Mouse (Mus musculus): ENCODE data around the gene Angptl2. TPM values are rescaled to one million over a fixed set of nuclear protein-coding genes. Genes with fewer than 3 reads are reported as not detected.

The Angptl2 gene
- polyA plus RNA-seq, 1 experiment from 2014 or later: 33.8 TPM

DNA sequence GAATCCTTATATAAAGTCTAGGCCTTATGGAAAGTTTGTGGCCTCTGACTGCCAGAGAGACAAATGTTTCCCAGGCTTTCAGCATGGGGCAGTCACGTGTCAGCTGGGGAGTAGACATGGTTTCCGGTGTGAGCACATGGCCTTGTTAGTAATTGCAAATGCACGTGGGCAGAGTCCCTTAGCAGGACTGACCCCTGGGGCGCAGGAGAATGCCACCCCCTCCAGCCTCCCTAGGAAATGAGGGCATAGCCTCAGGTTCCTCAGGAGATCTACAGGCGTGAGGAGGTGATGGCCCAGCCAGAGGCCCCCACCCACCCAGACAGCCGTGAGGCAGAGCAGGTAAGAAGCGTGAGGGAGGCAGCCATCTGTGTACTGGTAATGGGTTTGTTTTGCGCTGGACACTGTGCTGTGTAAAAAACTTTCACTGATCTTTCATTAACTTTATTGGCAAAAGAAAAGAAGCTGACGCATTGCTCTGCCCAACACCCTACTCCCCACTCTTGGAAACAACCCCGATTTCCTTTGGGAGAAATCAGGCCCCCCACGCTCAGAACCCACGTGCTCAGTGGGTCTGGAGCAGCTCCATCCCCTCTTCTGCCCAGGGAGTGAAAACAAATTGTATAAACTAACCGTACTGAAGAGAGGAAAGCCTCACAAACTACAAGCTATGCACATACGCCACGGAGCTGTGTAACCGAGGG lies 35.8 kb upstream of the Angptl2 start:
- Histone ChIP-seq H3K27ac (replicated peaks) (no peak overlapping the region), H3K36me3 (replicated peaks) (no peaks in the 10 kb centered on the region)
- DNase-seq (ENCODE audit: low spot score): no peak

DNA sequence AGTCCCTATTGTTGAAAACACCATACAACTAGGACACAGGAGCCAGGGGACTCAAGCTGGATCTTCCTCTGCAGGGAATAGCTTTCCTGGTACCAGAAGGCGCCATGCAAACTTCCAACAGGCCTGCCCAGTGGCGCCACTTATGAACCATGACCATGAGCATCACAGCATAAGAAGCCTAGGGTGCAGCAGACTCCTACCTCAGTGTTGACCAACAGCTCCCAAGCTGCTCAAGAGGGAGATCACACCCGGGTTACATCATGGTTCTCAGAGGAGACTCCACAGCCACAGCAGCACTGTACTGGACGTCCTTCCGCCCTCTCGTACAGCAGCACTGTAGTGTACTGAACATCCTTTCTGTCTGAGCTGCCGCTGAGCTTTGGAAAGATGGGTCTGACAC lies 32.5 kb upstream of the Angptl2 start:
- WGBS: 90% methylated on average over 7 of the region's 7 CpGs
- peaks cover 21% of the 10 kb centered on the region for H3K4me1 ChIP-seq
- DNase-seq (ENCODE audit: low spot score): no peak
- no peaks in the 10 kb centered on the region for H3K27me3 ChIP-seq (replicated peaks; ENCODE audit: low read depth, poor library complexity, severe bottlenecking)
- no peaks in the 10 kb centered on the region for H3K36me3 ChIP-seq (replicated peaks)
- no peak overlapping the region for H3K4me3 ChIP-seq
- no peak overlapping the region for H3K27ac ChIP-seq (replicated peaks)
- H3K9me3 ChIP-seq: no peaks in the 10 kb centered on the region

More for the DNA sequence above, 35.8 kb upstream of the Angptl2 start:
- WGBS: 69% methylated on average over 16 of the region's 16 CpGs
- no peaks in the 10 kb centered on the region for H3K27me3 ChIP-seq (replicated peaks; ENCODE audit: low read depth, poor library complexity, severe bottlenecking)
- no peak overlapping the region for H3K4me3 ChIP-seq
- H3K9me3 ChIP-seq: no peaks in the 10 kb centered on the region
- H3K4me1 ChIP-seq: peaks cover 36% of the 10 kb centered on the region

DNA sequence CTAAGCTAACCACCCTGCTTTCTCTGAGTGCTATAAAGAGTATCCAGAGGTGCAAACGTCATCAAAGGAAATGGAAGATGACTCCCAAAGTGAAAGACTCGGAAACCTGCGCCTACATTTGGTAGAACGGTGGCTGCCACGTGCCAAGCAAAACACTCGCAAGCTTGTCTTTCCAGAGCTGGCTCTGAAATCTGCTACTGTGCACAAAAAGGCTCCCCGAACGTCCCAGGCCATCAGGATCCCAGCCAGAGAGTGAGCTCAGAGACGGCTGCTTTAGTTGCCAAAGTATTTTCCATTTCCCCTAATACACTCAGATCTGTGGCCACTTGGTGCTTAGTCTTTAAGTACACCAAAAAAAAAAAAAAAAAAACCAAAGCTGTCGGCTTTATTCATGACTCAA lies 31.2 kb upstream of the Angptl2 start:
- no peaks in the 10 kb centered on the region for H3K36me3 ChIP-seq (replicated peaks)

DNA sequence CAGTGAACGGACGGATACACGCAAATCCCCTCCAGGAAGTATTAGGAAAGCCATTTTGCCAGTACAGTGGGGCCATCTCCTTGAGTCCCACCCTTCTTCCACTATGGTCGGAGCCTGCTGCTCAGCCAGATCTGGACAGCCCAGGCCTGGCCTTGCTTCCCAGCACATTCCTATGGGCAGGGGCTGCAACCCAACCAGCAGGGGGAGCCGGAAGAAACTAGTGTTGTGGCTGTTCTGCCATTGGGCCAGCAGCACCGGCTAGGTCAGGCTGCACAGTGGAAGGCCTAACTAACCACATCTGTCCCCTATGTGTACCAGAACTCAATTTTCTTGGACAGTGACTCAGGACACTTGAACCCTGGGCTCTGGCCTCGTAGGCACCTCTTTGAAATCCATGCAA lies 30.6 kb upstream of the Angptl2 start:
- Histone ChIP-seq H3K36me3 (replicated peaks) (no peaks in the 10 kb centered on the region), H3K27ac (replicated peaks) (no peak overlapping the region), H3K9me3 (no peaks in the 10 kb centered on the region), H3K27me3 (replicated peaks; ENCODE audit: low read depth, poor library complexity, severe bottlenecking) (no peaks in the 10 kb centered on the region), H3K4me3 (no peak overlapping the region), H3K4me1 (peaks cover 4% of the 10 kb centered on the region)
- peak; percentile 64 for DNase-seq (ENCODE audit: low spot score)
- 67% methylated on average over 7 of the region's 7 CpGs for WGBS

More for the DNA sequence above, 31.2 kb upstream of the Angptl2 start:
- DNase-seq (ENCODE audit: low spot score): no peak
- peaks cover 8% of the 10 kb centered on the region for H3K4me1 ChIP-seq
- H3K4me3 ChIP-seq: no peak overlapping the region
- H3K27me3 ChIP-seq (replicated peaks; ENCODE audit: low read depth, poor library complexity, severe bottlenecking): no peaks in the 10 kb centered on the region
- WGBS: 89% methylated on average over 10 of the region's 10 CpGs
- no peak overlapping the region for H3K27ac ChIP-seq (replicated peaks)
- H3K9me3 ChIP-seq: no peaks in the 10 kb centered on the region

DNA sequence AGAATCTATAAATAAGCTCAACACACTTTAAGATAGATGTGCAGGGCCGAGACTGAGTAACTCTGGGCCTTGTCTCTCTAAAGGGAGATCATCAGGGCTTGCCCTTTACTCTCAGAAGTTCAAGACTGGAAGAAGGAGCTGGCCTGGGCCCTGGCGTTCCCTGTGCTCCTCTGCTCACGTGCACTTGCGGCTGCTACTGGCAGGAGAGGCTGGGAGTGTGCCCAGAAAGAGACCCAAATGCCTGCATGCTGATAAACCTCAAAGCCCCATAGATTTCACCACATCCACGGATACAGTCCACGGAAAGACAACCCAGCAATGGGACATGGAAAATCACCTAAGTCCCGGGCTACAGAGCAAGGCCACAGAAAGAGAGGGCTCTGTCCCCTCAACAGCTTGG lies 29.4 kb upstream of the Angptl2 start:
- 83% methylated on average over 7 of the region's 7 CpGs for WGBS
- Histone ChIP-seq H3K9me3 (no peaks in the 10 kb centered on the region), H3K4me1 (0 out of 2 replicates have a peak, but pooled peaks cover 2% of the 10 kb centered on the region), H3K4me3 (no peak overlapping the region), H3K27me3 (replicated peaks; ENCODE audit: low read depth, poor library complexity, severe bottlenecking) (no peaks in the 10 kb centered on the region), H3K27ac (replicated peaks) (no peak overlapping the region), H3K36me3 (replicated peaks) (no peaks in the 10 kb centered on the region)
- DNase-seq (ENCODE audit: low spot score): no peak

DNA sequence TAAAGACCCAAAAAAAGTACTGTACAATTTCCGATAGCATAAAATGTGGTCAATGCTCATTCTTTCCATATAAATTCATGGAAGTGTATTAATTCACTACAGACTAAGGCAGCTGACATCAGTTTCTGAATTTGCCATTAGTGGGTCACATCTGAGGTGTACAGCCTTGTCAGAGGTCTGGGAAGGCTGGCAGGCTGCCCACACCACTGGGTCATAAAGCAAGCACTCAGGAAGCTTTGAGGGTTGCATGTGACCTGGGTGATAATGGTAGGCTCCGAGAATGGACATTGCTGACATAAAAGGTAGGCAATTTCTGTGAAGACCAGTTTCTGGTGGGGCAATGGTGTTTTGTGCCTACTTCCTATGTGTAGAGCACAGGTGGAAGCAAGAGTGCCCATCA lies 28.0 kb upstream of the Angptl2 start:
- no peaks in the 10 kb centered on the region for H3K9me3 ChIP-seq
- H3K4me1 ChIP-seq: 0 out of 2 replicates have a peak, but pooled peaks cover 2% of the 10 kb centered on the region
- H3K27ac ChIP-seq (replicated peaks): no peak overlapping the region
- no peaks in the 10 kb centered on the region for H3K27me3 ChIP-seq (replicated peaks; ENCODE audit: low read depth, poor library complexity, severe bottlenecking)
- H3K4me3 ChIP-seq: no peak overlapping the region
- 93% methylated on average over 2 of the region's 2 CpGs for whole genome bisulfite sequencing
- no peak for DNase-seq (ENCODE audit: low spot score)
- no peaks in the 10 kb centered on the region for H3K36me3 ChIP-seq (replicated peaks)

DNA sequence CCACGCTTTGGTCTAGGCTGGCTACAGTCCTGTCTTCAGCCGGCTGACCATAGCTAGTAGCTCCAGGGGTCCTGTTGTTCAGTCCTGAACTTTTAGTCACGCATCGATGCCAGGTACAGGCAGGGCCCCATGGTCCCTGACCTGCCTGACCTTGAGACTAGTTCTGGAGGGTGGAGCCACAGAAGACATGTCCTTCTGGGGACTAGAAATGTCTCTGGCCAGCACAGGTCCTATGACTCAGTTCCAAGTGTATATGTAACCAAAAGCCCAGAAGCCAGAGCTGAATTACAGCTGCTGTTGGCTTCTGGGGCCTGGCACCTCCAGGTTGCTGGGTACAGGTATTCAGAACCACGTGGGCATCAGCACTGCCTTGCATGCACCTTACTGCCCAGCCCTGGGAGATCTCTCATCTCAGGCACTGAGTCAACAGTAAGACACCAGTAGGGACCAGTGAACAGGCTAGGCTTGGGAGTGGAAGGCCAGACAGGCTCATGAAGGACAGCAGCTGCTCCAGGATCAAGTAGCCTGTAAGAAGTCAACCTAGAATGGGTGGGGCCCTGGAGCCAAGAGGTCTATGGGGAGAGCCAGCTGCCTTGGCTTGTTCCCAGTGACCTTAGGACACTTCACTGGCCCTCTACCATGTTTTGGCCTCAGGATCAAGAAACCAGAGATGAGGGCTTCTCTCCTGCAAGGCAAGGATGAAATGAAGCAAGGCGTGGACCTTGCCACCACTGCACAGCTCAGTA lies 26.8 kb upstream of the Angptl2 start:
- no peaks in the 10 kb centered on the region for H3K36me3 ChIP-seq (replicated peaks)
- H3K4me1 ChIP-seq: 0 out of 2 replicates have a peak, but pooled peaks cover 2% of the 10 kb centered on the region
- DNase-seq (ENCODE audit: low spot score): no peak
- H3K4me3 ChIP-seq: no peak overlapping the region
- no peak overlapping the region; the same call in 1 of the 2 replicates for H3K27ac ChIP-seq (replicated peaks)
- H3K9me3 ChIP-seq: no peaks in the 10 kb centered on the region
- WGBS: 81% methylated on average over 6 of the region's 6 CpGs
- no peaks in the 10 kb centered on the region for H3K27me3 ChIP-seq (replicated peaks; ENCODE audit: low read depth, poor library complexity, severe bottlenecking)

DNA sequence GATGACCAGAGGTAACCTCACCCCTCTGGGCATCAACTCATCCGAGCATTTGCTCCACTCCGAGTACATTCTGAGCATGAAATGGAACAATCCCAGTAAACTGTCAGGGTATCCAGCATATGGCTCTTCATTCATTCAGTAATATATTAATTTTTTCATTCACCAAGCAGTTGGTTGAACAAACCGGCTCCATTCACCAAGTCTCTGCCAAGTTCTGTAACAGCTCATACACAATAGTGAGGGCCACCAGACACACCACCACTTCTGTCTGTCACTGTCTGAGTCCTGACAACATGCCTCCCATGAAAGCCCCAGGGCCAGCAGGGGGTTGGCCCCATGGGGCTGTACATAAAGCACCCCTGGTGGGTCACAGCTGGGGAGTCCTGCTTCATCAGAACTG lies 25.9 kb upstream of the Angptl2 start:
- no peaks in the 10 kb centered on the region for H3K27me3 ChIP-seq (replicated peaks; ENCODE audit: low read depth, poor library complexity, severe bottlenecking)
- H3K36me3 ChIP-seq (replicated peaks): no peaks in the 10 kb centered on the region
- 84% methylated on average over 3 of the region's 3 CpGs for WGBS

DNA sequence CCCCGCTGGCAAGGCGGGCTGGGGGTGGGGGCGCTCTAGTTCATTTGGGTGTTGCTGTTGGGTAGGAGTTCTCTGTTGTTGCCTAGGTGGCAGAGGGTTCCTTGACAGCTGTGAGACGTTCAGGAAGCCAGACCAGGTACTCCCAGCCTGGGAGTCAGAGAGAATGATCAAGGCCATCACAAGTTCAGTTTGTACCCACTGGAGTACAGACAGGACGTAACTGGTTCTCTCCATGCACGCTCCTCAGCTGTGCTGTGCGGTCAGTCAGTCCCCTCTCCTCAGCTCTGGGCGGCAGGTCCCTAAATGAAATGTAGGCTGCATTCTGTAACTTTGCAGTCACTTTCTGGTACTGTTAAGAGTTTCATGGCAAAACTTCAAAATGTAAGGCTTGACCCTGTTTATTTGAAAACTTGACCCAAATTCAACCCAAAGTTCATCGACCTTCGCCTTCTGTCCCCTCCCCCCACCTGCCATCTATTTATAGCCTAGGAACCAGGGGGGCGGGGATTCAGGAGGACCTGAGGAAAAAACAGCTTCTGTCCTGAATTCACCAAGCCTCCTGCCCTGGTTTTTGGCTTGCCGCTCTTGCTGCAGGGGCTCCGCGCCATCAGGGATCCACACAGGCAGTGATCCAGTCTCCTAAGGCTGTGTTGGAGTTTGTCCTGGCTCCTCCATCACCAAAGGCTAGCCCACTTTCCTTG lies 15.4 kb upstream of the Angptl2 start:
- H3K9me3 ChIP-seq: no peaks in the 10 kb centered on the region
- no peak for DNase-seq (ENCODE audit: low spot score)
- H3K4me1 ChIP-seq: peaks cover 27% of the 10 kb centered on the region
- H3K27ac ChIP-seq (replicated peaks): no peak overlapping the region; the same call in 1 of the 2 replicates
- no peaks in the 10 kb centered on the region for H3K27me3 ChIP-seq (replicated peaks; ENCODE audit: low read depth, poor library complexity, severe bottlenecking)
- H3K4me3 ChIP-seq: no peak overlapping the region
- no peaks in the 10 kb centered on the region for H3K36me3 ChIP-seq (replicated peaks)
- WGBS: 69% methylated on average over 14 of the region's 14 CpGs

More for the DNA sequence above, 25.9 kb upstream of the Angptl2 start:
- no peak overlapping the region for H3K27ac ChIP-seq (replicated peaks)
- DNase-seq (ENCODE audit: low spot score): no peak
- no peak overlapping the region for H3K4me3 ChIP-seq
- H3K4me1 ChIP-seq: 0 out of 2 replicates have a peak, but pooled peaks cover 2% of the 10 kb centered on the region
- no peaks in the 10 kb centered on the region for H3K9me3 ChIP-seq

DNA sequence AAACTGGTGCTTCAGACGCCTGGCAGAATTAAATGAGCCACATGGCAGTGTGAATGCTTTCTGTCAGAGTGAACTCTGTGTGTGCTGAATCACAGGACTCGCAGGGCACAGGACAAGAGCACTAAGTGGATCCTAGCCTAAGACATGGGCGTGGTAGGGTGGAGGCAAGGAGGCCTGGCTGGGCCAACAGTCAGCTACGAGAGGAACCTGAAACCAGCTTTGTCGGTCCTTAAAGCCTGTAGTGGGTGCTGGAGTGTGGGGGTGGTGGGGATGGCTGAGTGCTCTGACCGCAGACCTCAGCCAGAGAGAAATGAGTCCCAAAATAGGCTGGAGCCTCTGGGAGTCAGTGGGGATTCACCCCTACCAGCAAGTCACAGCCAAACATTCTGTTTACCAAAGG lies 12.6 kb upstream of the Angptl2 start:
- DNase-seq (ENCODE audit: low spot score): no peak
- WGBS: 52% methylated on average over 6 of the region's 6 CpGs
- Histone ChIP-seq H3K36me3 (replicated peaks) (no peaks in the 10 kb centered on the region), H3K4me1 (peaks cover 46% of the 10 kb centered on the region), H3K27ac (replicated peaks) (0 out of 2 replicates have a peak overlapping the region, but pooled peaks have one; percentile 4), H3K4me3 (no peak overlapping the region), H3K9me3 (no peaks in the 10 kb centered on the region), H3K27me3 (replicated peaks; ENCODE audit: low read depth, poor library complexity, severe bottlenecking) (no peaks in the 10 kb centered on the region)

DNA sequence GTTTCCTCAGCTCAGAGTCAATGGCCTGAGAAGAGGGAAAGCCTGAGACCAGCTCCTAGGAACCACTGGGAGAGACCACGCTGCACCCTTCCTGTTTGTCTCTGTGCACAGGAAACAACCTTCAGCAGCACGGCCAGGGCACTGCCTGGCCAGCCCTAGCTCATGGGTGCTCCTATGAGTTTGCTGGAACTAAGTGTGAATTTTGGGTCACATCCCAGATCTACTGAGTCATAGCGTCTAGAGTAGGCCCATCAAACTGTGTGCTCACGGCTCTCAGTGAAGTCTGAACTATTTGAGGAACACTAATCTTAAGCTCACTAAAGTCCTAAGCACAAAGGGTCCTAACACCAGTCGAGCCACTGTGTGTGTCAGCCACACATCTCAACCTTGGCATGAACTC lies 10.9 kb upstream of the Angptl2 start:
- H3K27ac ChIP-seq (replicated peaks): no peak overlapping the region
- H3K4me3 ChIP-seq: no peak overlapping the region
- no peaks in the 10 kb centered on the region for H3K27me3 ChIP-seq (replicated peaks; ENCODE audit: low read depth, poor library complexity, severe bottlenecking)
- H3K4me1 ChIP-seq: peaks cover 43% of the 10 kb centered on the region
- WGBS: 80% methylated on average over 5 of the region's 5 CpGs
- H3K36me3 ChIP-seq (replicated peaks): no peaks in the 10 kb centered on the region
- no peaks in the 10 kb centered on the region for H3K9me3 ChIP-seq
- DNase-seq (ENCODE audit: low spot score): no peak

DNA sequence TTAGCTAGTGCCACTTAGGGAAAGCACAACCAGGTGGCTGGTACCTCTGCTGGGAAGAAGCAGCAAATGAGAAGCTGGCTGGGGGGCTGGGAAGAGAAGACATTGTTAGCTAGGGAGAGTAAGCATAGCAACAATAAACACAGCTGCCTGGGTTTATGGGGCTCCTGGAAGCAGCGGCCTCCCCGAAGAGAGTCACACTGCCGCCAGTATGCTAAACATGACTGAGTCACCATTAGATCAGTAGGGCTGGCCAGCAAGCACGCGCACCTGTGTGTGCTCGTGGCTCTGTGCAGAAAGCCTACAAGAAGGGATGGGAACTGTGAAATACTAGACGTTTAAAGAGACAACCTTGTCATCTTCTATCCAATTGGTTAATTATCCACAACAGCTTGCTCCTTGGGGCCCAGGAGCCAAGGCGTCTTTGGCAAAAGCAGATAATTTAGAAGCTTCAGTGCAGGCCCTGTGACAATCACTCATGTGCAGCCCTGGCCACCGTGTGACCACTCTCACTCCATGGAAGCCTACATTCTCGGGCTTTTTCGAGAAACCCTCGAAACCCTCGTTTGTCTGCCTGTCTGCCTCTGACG lies 9.8 kb upstream of the Angptl2 start:
- Histone ChIP-seq H3K27me3 (replicated peaks; ENCODE audit: low read depth, poor library complexity, severe bottlenecking) (no peaks in the 10 kb centered on the region), H3K27ac (replicated peaks) (no peak overlapping the region), H3K4me1 (peaks cover 39% of the 10 kb centered on the region), H3K36me3 (replicated peaks) (no peaks in the 10 kb centered on the region), H3K9me3 (no peaks in the 10 kb centered on the region), H3K4me3 (no peak overlapping the region)
- WGBS: 57% methylated on average over 14 of the region's 14 CpGs
- no peak for DNase-seq (ENCODE audit: low spot score)
